ENCODE assay signal across 8 mouse cellular contexts in genomic region chr6:85153970-85154540, GRCm38 (mm10). TPM values are rescaled to one million over a fixed set of nuclear protein-coding genes. Genes with fewer than 3 reads are reported as not detected.
DNase-seq lines count a peak whose midpoint lies in the region; ATAC-seq and TF ChIP-seq lines count a peak whose summit lies in the region.

No protein-coding gene starts in this region.

- no peak overlapping the region for H3K4me3 ChIP-seq in cortical plate, adult 2 months (ENCODE audit: insufficient read depth, low read length)
- H3K4me3 ChIP-seq in limb, embryonic 11.5 days (ENCODE audit: low read depth, low read length): no peak overlapping the region
- H3K4me3 ChIP-seq in midbrain, embryonic 16.5 days (ENCODE audit: low read depth, low read length): no peak overlapping the region
- no peak overlapping the region for H3K4me3 ChIP-seq in stomach, embryonic 15.5 days (replicated peaks)

- TF ChIP-seq CTCF in cortical plate, adult 2 months (IDR thresholded peaks at IDR 0.05; ENCODE audit: extremely low read depth, insufficient read depth, low read length): peak; percentile 93

- H3K27ac ChIP-seq in cortical plate, adult 2 months (ENCODE audit: insufficient read depth, low read length): no peak overlapping the region
- H3K27ac ChIP-seq in limb, embryonic 11.5 days (replicated peaks; ENCODE audit: low read depth, low read length): no peak overlapping the region
- no peak overlapping the region for H3K27ac ChIP-seq in midbrain, embryonic 16.5 days (ENCODE audit: low read length)
- H3K27ac ChIP-seq in stomach, embryonic 15.5 days: no peak overlapping the region

- no peaks in the 10 kb centered on the region for H3K9me3 ChIP-seq in limb, embryonic 11.5 days (ENCODE audit: control insufficient read depth, low read length)
- H3K9me3 ChIP-seq in midbrain, embryonic 16.5 days (replicated peaks; ENCODE audit: control insufficient read depth, low read length, poor library complexity, severe bottlenecking): no peaks in the 10 kb centered on the region
- no peaks in the 10 kb centered on the region for H3K9me3 ChIP-seq in stomach, embryonic 15.5 days

- H3K4me2 ChIP-seq in limb, embryonic 11.5 days (ENCODE audit: low read depth, severe bottlenecking): no peak overlapping the region
- H3K4me2 ChIP-seq in midbrain, embryonic 16.5 days (ENCODE audit: low read length): no peak overlapping the region
- no peak overlapping the region for H3K4me2 ChIP-seq in stomach, embryonic 15.5 days

- H3K4me1 ChIP-seq in cortical plate, adult 2 months (ENCODE audit: control insufficient read depth, insufficient read depth, low read length): no peaks in the 10 kb centered on the region
- H3K4me1 ChIP-seq in limb, embryonic 11.5 days (ENCODE audit: control insufficient read depth, insufficient read depth, low read length): peaks cover 3% of the 10 kb centered on the region; the same call in 1 of the 2 replicates
- peaks cover 8% of the 10 kb centered on the region for H3K4me1 ChIP-seq in midbrain, embryonic 16.5 days (ENCODE audit: control insufficient read depth, insufficient read depth, low read length)
- H3K4me1 ChIP-seq in stomach, embryonic 15.5 days: peaks cover 9% of the 10 kb centered on the region

- 11% methylated on average over 8 of the region's 9 CpGs for WGBS in limb, embryonic 11.5 days
- WGBS in midbrain, embryonic 16.5 days: 10% methylated on average over 9 of the region's 9 CpGs
- WGBS in stomach, embryonic 15.5 days: 9% methylated on average over 9 of the region's 9 CpGs

- no peak overlapping the region for H3K9ac ChIP-seq in limb, embryonic 11.5 days (ENCODE audit: low read length)
- no peak overlapping the region for H3K9ac ChIP-seq in midbrain, embryonic 16.5 days (ENCODE audit: low read depth, low read length)
- no peak overlapping the region for H3K9ac ChIP-seq in stomach, embryonic 15.5 days

- peak; percentile 89 for ATAC-seq in granulocyte monocyte progenitor cell, adult 5-6 weeks (replicated peaks; ENCODE audit: poor library complexity, severe bottlenecking)
- peak; percentile 69; the same call in 1 of the 2 replicates for ATAC-seq in limb, embryonic 11.5 days (ENCODE audit: insufficient number of reproducible peaks, low FRiP score, low TSS enrichment, low read depth)
- ATAC-seq in midbrain, embryonic 16.5 days: peak; percentile 61; the same call in 1 of the 2 replicates
- peak; percentile 61 for ATAC-seq in stomach, embryonic 15.5 days (ENCODE audit: insufficient read depth, low FRiP score, low read depth)

- H3K36me3 ChIP-seq in limb, embryonic 11.5 days (ENCODE audit: control insufficient read depth, insufficient read depth, low read length): no peaks in the 10 kb centered on the region
- no peaks in the 10 kb centered on the region for H3K36me3 ChIP-seq in midbrain, embryonic 16.5 days (ENCODE audit: control insufficient read depth, insufficient read depth, low read length)
- H3K36me3 ChIP-seq in stomach, embryonic 15.5 days: no peaks in the 10 kb centered on the region

- peak; percentile 76 for DNase-seq in urinary bladder, postnatal 14 days (ENCODE audit: low spot score)
- DNase-seq in urinary bladder, postnatal 10 days (ENCODE audit: low spot score): no peak
- DNase-seq in kidney, adult 8-10 months: peak; percentile 84
- peak; percentile 83 for DNase-seq in limb, embryonic 11.5 days (ENCODE audit: low spot score)

- no peaks in the 10 kb centered on the region for H3K27me3 ChIP-seq in limb, embryonic 11.5 days (ENCODE audit: control insufficient read depth, insufficient read depth, low read length)
- H3K27me3 ChIP-seq in midbrain, embryonic 16.5 days (ENCODE audit: control insufficient read depth, insufficient read depth, low read depth, low read length): no peaks in the 10 kb centered on the region
- no peaks in the 10 kb centered on the region for H3K27me3 ChIP-seq in stomach, embryonic 15.5 days (replicated peaks)

- no peak for TF ChIP-seq POLR2A in cortical plate, adult 2 months (IDR thresholded peaks at IDR 0.05; ENCODE audit: extremely low read depth, insufficient read depth, low read length)

RNA-seq across cellular contexts. Expression of gene Spr, which starts 16.5 kb away (rescaled TPM):
- 15.3 and 18.5 TPM in 2 replicates for polyA plus RNA-seq in cortical plate, adult 2 months (2012; rRNA removed)
- 23.9 and 29.4 TPM in 2 replicates for total RNA-seq in granulocyte monocyte progenitor cell, adult 5-6 weeks (2014; fragmentation: Nextera tagmentation)
- total RNA-seq in granulocyte monocyte progenitor cell, adult 5-6 weeks (2017): 17.5 and 17.7 TPM in 2 replicates
- polyA plus RNA-seq in limb, embryonic 11.5 days (2014; fragmentation: Nextera tagmentation; extraction: Ambion mirVana): 63.3 and 77.8 TPM in 2 replicates
- polyA plus RNA-seq in midbrain, embryonic 16.5 days (2015; fragmentation: Nextera tagmentation; extraction: Ambion mirVana): 25.3 and 28.7 TPM in 2 replicates
- 60.8 and 65.8 TPM in 2 replicates for polyA plus RNA-seq in stomach, embryonic 15.5 days (2015; fragmentation: Nextera tagmentation; extraction: Ambion mirVana)

RNA-seq across cellular contexts. Expression of gene Emx1, which starts 33.2 kb away (rescaled TPM):
- polyA plus RNA-seq in cortical plate, adult 2 months (2012; rRNA removed): 46.4 and 51.2 TPM in 2 replicates
- total RNA-seq in granulocyte monocyte progenitor cell, adult 5-6 weeks (2014; fragmentation: Nextera tagmentation): not detected in 2 replicates
- not detected in 2 replicates for total RNA-seq in granulocyte monocyte progenitor cell, adult 5-6 weeks (2017)
- 0.34 and 1.4 TPM in 2 replicates for polyA plus RNA-seq in limb, embryonic 11.5 days (2014; fragmentation: Nextera tagmentation; extraction: Ambion mirVana)
- 0.75 and 1.2 TPM in 2 replicates for polyA plus RNA-seq in midbrain, embryonic 16.5 days (2015; fragmentation: Nextera tagmentation; extraction: Ambion mirVana)
- not detected in 2 replicates for polyA plus RNA-seq in stomach, embryonic 15.5 days (2015; fragmentation: Nextera tagmentation; extraction: Ambion mirVana)

Comparison
In these comparisons a context has a peak if more than half of its experiments do, and no peak if none do; other contexts are left out.
1. RNA of gene Emx1, which starts 33.2 kb away (polyA plus RNA-seq): 46.4 to 51.2 TPM in cortical plate, adult 2 months; 0.34 to 1.4 TPM in limb, embryonic 11.5 days, 0.75 to 1.2 TPM in midbrain, embryonic 16.5 days and not detected in stomach, embryonic 15.5 days; every median in the first group is over 10 times any median in the second.
2. Peak in every context shown above with its lines, with median percentiles within 50 percentile points of each other: ATAC-seq.